Mouse (Mus musculus): ENCODE results near the gene Chka.

- no peak for TF ChIP-seq CTCF (IDR thresholded peaks at IDR 0.05)
- TF ChIP-seq EP300 (IDR thresholded peaks at IDR 0.05): no peak
Observed at GRCm38 (mm10) chr19:3871468-3871867, 19.9 kb downstream of the Chka start.
